Mouse (Mus musculus): ENCODE data around the gene C2cd5. TPM values are rescaled to one million over a fixed set of nuclear protein-coding genes. Genes with fewer than 3 reads are reported as not detected.

The C2cd5 gene
- polyA plus RNA-seq, 1 experiment from 2014 or later: 22.4 TPM

- Histone ChIP-seq H3K27ac (replicated peaks in 1 of 2; ENCODE audit: control insufficient read depth in 1 of 2, insufficient read depth in 1 of 2, low read depth in 2 of 2, low read length in 2 of 2) (no peak overlapping the region), H3K4me3 (ENCODE audit: control insufficient read depth in 1 of 2, insufficient read depth in 1 of 2, low read depth in 1 of 2, low read length in 2 of 2) (no peak overlapping the region), H3K9ac (ENCODE audit: low read length) (no peak overlapping the region), H3K4me2 (ENCODE audit: low read length) (no peak overlapping the region), H3K9me3 (ENCODE audit: control insufficient read depth, low read length) (peaks cover 15% of the 10 kb centered on the region; the same call in 1 of the 2 replicates), H3K27me3 (ENCODE audit: control insufficient read depth, insufficient read depth, low read length) (no peaks in the 10 kb centered on the region), H3K36me3 (ENCODE audit: control insufficient read depth, insufficient read depth, low read length) (no peaks in the 10 kb centered on the region), H3K4me1 (ENCODE audit: control insufficient read depth in 2 of 2, insufficient read depth in 2 of 2, low read length in 2 of 2) (no peaks in the 10 kb centered on the region)
- 96% methylated on average over 2 of the region's 2 CpGs for WGBS
- ATAC-seq (ENCODE audit: insufficient number of reproducible peaks, insufficient read depth, low FRiP score, low read depth): no peak
These were observed 33.2 kb upstream of the C2cd5 start for GRCm38 (mm10) chr6:143133150-143133549.

GRCm38 (mm10) chr6:143131895-143132652 lies 32.1 kb upstream of the C2cd5 start:
- Histone ChIP-seq H3K36me3 (ENCODE audit: control insufficient read depth, insufficient read depth, low read length) (no peaks in the 10 kb centered on the region), H3K27ac (replicated peaks in 1 of 2; ENCODE audit: control insufficient read depth in 1 of 2, insufficient read depth in 1 of 2, low read depth in 2 of 2, low read length in 2 of 2) (no peak overlapping the region), H3K9ac (ENCODE audit: low read length) (no peak overlapping the region), H3K4me1 (ENCODE audit: control insufficient read depth in 2 of 2, insufficient read depth in 2 of 2, low read length in 2 of 2) (no peaks in the 10 kb centered on the region), H3K4me2 (ENCODE audit: low read length) (no peak overlapping the region), H3K9me3 (ENCODE audit: control insufficient read depth, low read length) (peaks cover 15% of the 10 kb centered on the region; the same call in 1 of the 2 replicates), H3K4me3 (ENCODE audit: control insufficient read depth in 1 of 2, insufficient read depth in 1 of 2, low read depth in 1 of 2, low read length in 2 of 2) (no peak overlapping the region), H3K27me3 (ENCODE audit: control insufficient read depth, insufficient read depth, low read length) (no peaks in the 10 kb centered on the region)
- 71% methylated on average over 6 of the region's 6 CpGs for WGBS
- no peak for ATAC-seq (ENCODE audit: insufficient number of reproducible peaks, insufficient read depth, low FRiP score, low read depth)

DNA sequence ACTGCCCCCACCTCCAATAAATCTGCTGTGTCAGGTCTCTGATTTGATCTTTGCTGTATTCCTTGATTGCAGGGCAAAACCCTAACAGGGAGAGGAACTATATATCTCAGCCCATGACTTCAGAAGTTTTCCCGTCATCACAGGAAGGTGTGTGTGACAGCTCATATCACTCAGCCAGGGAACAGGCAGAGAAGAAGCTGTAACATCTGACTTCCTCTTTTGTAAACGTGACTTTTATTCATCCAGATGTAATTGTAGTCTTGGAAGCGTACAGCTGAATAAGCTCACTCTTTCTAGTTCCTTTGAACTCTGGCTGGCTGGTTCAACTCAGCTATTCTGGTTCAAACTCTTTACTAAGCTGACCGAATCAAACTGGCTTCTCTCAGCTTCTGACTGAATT lies 30.5 kb upstream of the C2cd5 start:
- ATAC-seq (ENCODE audit: insufficient number of reproducible peaks, insufficient read depth, low FRiP score, low read depth): no peak
- no peak overlapping the region for H3K27ac ChIP-seq (replicated peaks in 1 of 2; ENCODE audit: control insufficient read depth in 1 of 2, insufficient read depth in 1 of 2, low read depth in 2 of 2, low read length in 2 of 2)
- WGBS: 71% methylated on average over 4 of the region's 4 CpGs
- H3K9ac ChIP-seq (ENCODE audit: low read length): no peak overlapping the region
- no peak overlapping the region for H3K4me3 ChIP-seq (ENCODE audit: control insufficient read depth in 1 of 2, insufficient read depth in 1 of 2, low read depth in 1 of 2, low read length in 2 of 2)
- no peaks in the 10 kb centered on the region for H3K36me3 ChIP-seq (ENCODE audit: control insufficient read depth, insufficient read depth, low read length)
- H3K4me1 ChIP-seq (ENCODE audit: control insufficient read depth in 2 of 2, insufficient read depth in 2 of 2, low read length in 2 of 2): no peaks in the 10 kb centered on the region
- H3K27me3 ChIP-seq (ENCODE audit: control insufficient read depth, insufficient read depth, low read length): no peaks in the 10 kb centered on the region
- peaks cover 15% of the 10 kb centered on the region; the same call in 1 of the 2 replicates for H3K9me3 ChIP-seq (ENCODE audit: control insufficient read depth, low read length)
- H3K4me2 ChIP-seq (ENCODE audit: low read length): no peak overlapping the region

GRCm38 (mm10) chr6:143129952-143130351 lies 30.0 kb upstream of the C2cd5 start:
- peaks cover 15% of the 10 kb centered on the region; the same call in 1 of the 2 replicates for H3K9me3 ChIP-seq (ENCODE audit: control insufficient read depth, low read length)
- H3K4me1 ChIP-seq (ENCODE audit: control insufficient read depth in 2 of 2, insufficient read depth in 2 of 2, low read length in 2 of 2): no peaks in the 10 kb centered on the region
- 64% methylated on average over 3 of the region's 3 CpGs for WGBS
- no peaks in the 10 kb centered on the region for H3K36me3 ChIP-seq (ENCODE audit: control insufficient read depth, insufficient read depth, low read length)
- no peak for ATAC-seq (ENCODE audit: insufficient number of reproducible peaks, insufficient read depth, low FRiP score, low read depth)
- H3K4me3 ChIP-seq (ENCODE audit: control insufficient read depth in 1 of 2, insufficient read depth in 1 of 2, low read depth in 1 of 2, low read length in 2 of 2): no peak overlapping the region
- no peak overlapping the region for H3K4me2 ChIP-seq (ENCODE audit: low read length)
- no peaks in the 10 kb centered on the region for H3K27me3 ChIP-seq (ENCODE audit: control insufficient read depth, insufficient read depth, low read length)
- no peak overlapping the region for H3K9ac ChIP-seq (ENCODE audit: low read length)
- H3K27ac ChIP-seq (replicated peaks in 1 of 2; ENCODE audit: control insufficient read depth in 1 of 2, insufficient read depth in 1 of 2, low read depth in 2 of 2, low read length in 2 of 2): no peak overlapping the region

GRCm38 (mm10) chr6:143129466-143129865 lies 29.5 kb upstream of the C2cd5 start:
- H3K36me3 ChIP-seq (ENCODE audit: control insufficient read depth, insufficient read depth, low read length): no peaks in the 10 kb centered on the region
- no peak overlapping the region for H3K9ac ChIP-seq (ENCODE audit: low read length)
- no peak overlapping the region for H3K4me3 ChIP-seq (ENCODE audit: control insufficient read depth in 1 of 2, insufficient read depth in 1 of 2, low read depth in 1 of 2, low read length in 2 of 2)
- H3K4me1 ChIP-seq (ENCODE audit: control insufficient read depth in 2 of 2, insufficient read depth in 2 of 2, low read length in 2 of 2): no peaks in the 10 kb centered on the region
- peaks cover 15% of the 10 kb centered on the region; the same call in 1 of the 2 replicates for H3K9me3 ChIP-seq (ENCODE audit: control insufficient read depth, low read length)
- H3K4me2 ChIP-seq (ENCODE audit: low read length): no peak overlapping the region
- no peak overlapping the region for H3K27ac ChIP-seq (replicated peaks in 1 of 2; ENCODE audit: control insufficient read depth in 1 of 2, insufficient read depth in 1 of 2, low read depth in 2 of 2, low read length in 2 of 2)
- H3K27me3 ChIP-seq (ENCODE audit: control insufficient read depth, insufficient read depth, low read length): no peaks in the 10 kb centered on the region
- no peak for ATAC-seq (ENCODE audit: insufficient number of reproducible peaks, insufficient read depth, low FRiP score, low read depth)
- WGBS: 89% methylated on average over 7 of the region's 7 CpGs

DNA sequence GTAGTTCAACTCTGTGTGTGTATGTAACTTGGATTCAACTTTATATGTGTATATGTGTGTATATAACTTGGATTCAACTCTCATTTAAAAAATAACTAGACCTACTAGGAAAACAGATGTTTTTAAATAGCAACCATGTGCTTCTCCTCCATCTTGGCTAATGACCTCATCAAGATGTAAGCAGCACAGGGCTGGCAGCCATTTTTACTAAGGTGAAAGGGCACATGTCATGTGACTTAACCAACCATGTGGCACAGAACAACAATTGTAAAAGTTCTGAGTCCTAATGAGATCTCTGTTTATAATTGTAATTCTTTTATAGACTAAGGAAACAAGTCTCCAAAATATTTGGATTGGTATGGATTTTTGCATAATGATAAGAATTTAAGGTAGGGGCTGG lies 25.8 kb upstream of the C2cd5 start:
- H3K4me2 ChIP-seq (ENCODE audit: low read length): no peak overlapping the region
- no peak overlapping the region for H3K27ac ChIP-seq (replicated peaks in 1 of 2; ENCODE audit: control insufficient read depth in 1 of 2, insufficient read depth in 1 of 2, low read depth in 2 of 2, low read length in 2 of 2)
- no peak overlapping the region for H3K4me3 ChIP-seq (ENCODE audit: control insufficient read depth in 1 of 2, insufficient read depth in 1 of 2, low read depth in 1 of 2, low read length in 2 of 2)
- H3K36me3 ChIP-seq (ENCODE audit: control insufficient read depth, insufficient read depth, low read length): no peaks in the 10 kb centered on the region
- H3K4me1 ChIP-seq (ENCODE audit: control insufficient read depth in 2 of 2, insufficient read depth in 2 of 2, low read length in 2 of 2): no peaks in the 10 kb centered on the region
- ATAC-seq (ENCODE audit: insufficient number of reproducible peaks, insufficient read depth, low FRiP score, low read depth): no peak
- H3K9ac ChIP-seq (ENCODE audit: low read length): no peak overlapping the region
- H3K27me3 ChIP-seq (ENCODE audit: control insufficient read depth, insufficient read depth, low read length): no peaks in the 10 kb centered on the region
- peaks cover 16% of the 10 kb centered on the region; the same call in 1 of the 2 replicates for H3K9me3 ChIP-seq (ENCODE audit: control insufficient read depth, low read length)

- peaks cover 8% of the 10 kb centered on the region for H3K9me3 ChIP-seq (ENCODE audit: control insufficient read depth, low read length)
- H3K4me2 ChIP-seq (ENCODE audit: low read length): no peak overlapping the region
- no peaks in the 10 kb centered on the region for H3K27me3 ChIP-seq (ENCODE audit: control insufficient read depth, insufficient read depth, low read length)
- H3K4me1 ChIP-seq (ENCODE audit: control insufficient read depth in 2 of 2, insufficient read depth in 2 of 2, low read length in 2 of 2): peaks cover 6 to 7% of the 10 kb centered on the region in 2 experiments; a peak in 3 of 4 replicates
- no peak for ATAC-seq (ENCODE audit: insufficient number of reproducible peaks, insufficient read depth, low FRiP score, low read depth)
- H3K4me3 ChIP-seq (ENCODE audit: control insufficient read depth in 1 of 2, insufficient read depth in 1 of 2, low read depth in 1 of 2, low read length in 2 of 2): no peak overlapping the region
- no peak overlapping the region for H3K9ac ChIP-seq (ENCODE audit: low read length)
- H3K27ac ChIP-seq (replicated peaks in 1 of 2; ENCODE audit: control insufficient read depth in 1 of 2, insufficient read depth in 1 of 2, low read depth in 2 of 2, low read length in 2 of 2): no peak overlapping the region
- WGBS: 87% methylated on average over 6 of the region's 6 CpGs
- H3K36me3 ChIP-seq (ENCODE audit: control insufficient read depth, insufficient read depth, low read length): no peaks in the 10 kb centered on the region
These were observed 19.4 kb upstream of the C2cd5 start for GRCm38 (mm10) chr6:143119325-143119724.

DNA sequence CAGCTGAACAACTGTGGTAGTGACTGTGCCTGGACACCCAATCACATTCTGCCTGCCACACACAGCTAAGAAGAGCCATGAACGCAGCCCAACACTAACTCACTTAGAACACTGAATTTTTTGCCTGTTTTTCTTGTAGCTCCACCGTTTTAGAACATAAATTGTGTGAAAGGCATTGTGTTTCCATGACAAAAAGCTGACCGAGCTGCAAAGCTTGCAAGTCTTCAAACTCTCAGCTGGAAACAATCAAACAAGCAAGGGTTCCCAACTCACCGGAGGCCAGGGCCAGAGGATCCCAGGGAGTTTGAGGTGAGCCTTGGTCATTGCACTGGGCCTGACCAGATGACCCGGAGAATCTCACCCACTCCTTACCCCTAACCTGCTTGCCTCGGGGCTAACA lies 16.8 kb upstream of the C2cd5 start:
- 60% methylated on average over 6 of the region's 6 CpGs for WGBS
- no peak overlapping the region for H3K27ac ChIP-seq (replicated peaks in 1 of 2; ENCODE audit: control insufficient read depth in 1 of 2, insufficient read depth in 1 of 2, low read depth in 2 of 2, low read length in 2 of 2)
- H3K9me3 ChIP-seq (ENCODE audit: control insufficient read depth, low read length): peaks cover 8% of the 10 kb centered on the region
- no peak for ATAC-seq (ENCODE audit: insufficient number of reproducible peaks, insufficient read depth, low FRiP score, low read depth)
- H3K4me3 ChIP-seq (ENCODE audit: control insufficient read depth in 1 of 2, insufficient read depth in 1 of 2, low read depth in 1 of 2, low read length in 2 of 2): no peak overlapping the region
- no peaks in the 10 kb centered on the region for H3K36me3 ChIP-seq (ENCODE audit: control insufficient read depth, insufficient read depth, low read length)
- no peaks in the 10 kb centered on the region for H3K27me3 ChIP-seq (ENCODE audit: control insufficient read depth, insufficient read depth, low read length)
- no peak overlapping the region for H3K9ac ChIP-seq (ENCODE audit: low read length)
- H3K4me2 ChIP-seq (ENCODE audit: low read length): no peak overlapping the region
- H3K4me1 ChIP-seq (ENCODE audit: control insufficient read depth in 2 of 2, insufficient read depth in 2 of 2, low read length in 2 of 2): peaks cover 6 to 7% of the 10 kb centered on the region in 2 experiments; a peak in 3 of 4 replicates

All from heart, embryonic 14.5 days (tissue).